Mouse (Mus musculus): Measurements from ENCODE around the gene 1600014C23Rik.

Gene 1600014C23Rik

GRCm38 (mm10) chr17:45733735-45734301 lies at the start of gene 1600014C23Rik:
TSS of gene 1600014C23Rik (minus strand) at chr17:45733844.
- no peak for DNase-seq (ENCODE audit: extremely low read depth, low read depth)

GRCm38 (mm10) chr17:45778446-45778845 lies 44.8 kb upstream of the 1600014C23Rik start:
- DNase-seq (ENCODE audit: extremely low read depth, low read depth), result no peak

GRCm38 (mm10) chr17:45777431-45777830 lies 43.8 kb upstream of the 1600014C23Rik start:
- DNase-seq (ENCODE audit: extremely low read depth, low read depth), result no peak

DNA sequence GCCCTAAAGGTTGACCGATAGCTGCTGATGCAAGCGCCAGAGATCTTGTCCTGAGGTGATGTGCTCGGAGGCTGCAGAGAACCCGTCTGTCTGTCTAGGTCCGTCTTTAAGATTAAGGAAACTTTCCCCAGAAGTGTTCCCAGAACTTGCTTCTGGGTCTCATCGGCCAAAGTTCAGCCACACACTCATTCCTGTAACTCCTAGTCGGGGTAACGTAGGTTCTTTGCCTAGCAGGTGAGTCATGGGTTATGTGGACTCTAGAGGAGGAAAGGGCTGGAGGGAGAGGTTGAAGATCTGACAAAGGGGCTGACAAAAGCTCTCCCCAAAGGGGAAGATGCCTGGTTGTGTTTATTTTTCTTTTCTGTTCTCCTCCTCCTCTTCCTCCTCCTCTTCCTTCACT lies 42.5 kb upstream of the 1600014C23Rik start:
- DNase-seq (ENCODE audit: extremely low read depth, low read depth), result no peak

DNA sequence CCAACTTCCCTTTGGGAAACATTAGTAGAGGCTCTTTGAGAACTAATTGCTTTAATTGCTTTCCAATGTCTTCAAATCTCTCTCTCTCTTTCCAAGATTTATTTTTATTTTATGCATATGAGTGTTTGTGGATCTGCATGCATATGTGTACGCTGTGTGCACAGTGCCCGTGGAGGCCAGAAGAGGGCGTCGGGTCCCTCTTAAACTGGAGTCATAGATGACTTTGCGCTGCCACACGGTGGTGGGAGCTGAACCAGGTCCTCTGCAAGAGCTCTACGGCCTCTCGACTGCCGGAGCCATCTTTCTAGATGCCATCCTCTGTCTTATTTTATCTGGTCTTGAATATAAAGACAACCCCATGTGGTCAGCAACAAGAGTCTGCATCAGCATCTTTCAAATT lies 41.8 kb upstream of the 1600014C23Rik start:
- DNase-seq (ENCODE audit: extremely low read depth, low read depth), result no peak

DNA sequence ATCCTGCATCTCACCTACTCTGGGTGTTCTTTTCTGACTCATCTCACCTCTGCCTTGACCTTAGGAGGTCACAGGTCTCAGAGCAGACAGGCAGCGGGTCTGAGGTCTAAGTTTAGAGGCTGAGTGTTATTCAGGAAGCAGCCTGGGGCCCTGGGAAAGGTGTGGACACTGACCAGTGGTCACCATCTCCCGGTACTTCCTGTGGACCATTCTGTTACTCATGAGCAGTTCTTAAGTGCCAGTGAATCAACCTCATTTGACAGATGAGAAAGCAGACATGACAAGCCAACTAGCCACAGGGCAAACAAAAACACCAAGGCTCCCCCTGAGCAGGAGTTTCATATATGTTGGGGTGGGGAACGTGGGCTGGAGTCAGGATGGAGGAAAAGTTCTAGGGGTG lies 38.9 kb upstream of the 1600014C23Rik start:
- no peak for DNase-seq (ENCODE audit: extremely low read depth, low read depth)

GRCm38 (mm10) chr17:45772096-45772495 lies 38.5 kb upstream of the 1600014C23Rik start:
- no peak for DNase-seq (ENCODE audit: extremely low read depth, low read depth)

DNA sequence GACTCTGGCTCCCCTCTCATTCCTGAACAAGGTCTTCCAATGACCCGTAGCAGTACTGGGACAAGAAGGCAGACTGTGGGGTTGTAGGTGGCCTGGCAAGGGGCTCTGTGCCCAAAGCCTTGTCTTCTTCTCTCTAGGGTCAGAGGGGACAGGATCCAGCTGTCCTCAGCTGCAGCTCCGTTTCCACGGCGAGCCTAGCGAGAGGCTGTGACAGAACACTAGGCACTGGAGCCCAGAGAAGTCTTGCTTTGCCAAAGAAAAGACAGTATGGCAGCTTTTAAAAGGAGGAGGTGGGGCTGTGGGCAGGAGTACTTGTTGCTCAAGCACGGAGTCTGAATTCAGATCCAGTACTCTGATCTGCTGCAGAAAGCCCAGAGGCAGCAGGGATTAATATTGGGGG lies 36.8 kb upstream of the 1600014C23Rik start:
- no peak for DNase-seq (ENCODE audit: extremely low read depth, low read depth)

DNA sequence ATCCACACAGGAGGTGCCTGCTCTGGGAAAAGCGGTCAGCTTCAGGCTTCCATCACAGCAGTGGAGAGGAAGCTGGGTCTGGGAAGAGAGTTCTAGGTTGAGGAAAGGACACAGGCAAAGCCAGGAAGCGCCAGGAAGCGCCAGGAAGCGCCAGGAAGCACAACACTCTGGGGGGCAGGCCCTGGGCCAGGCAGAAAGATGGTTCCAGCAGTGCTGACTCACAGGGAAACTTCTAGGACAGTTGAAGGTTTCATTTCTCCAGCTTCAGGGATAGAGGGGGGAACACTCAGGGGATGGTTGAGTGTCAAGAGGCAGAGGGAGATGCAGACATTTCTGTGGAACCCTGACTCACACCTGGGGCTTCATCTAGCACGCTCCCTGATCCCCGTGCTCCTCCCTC lies 36.2 kb upstream of the 1600014C23Rik start:
- no peak for DNase-seq (ENCODE audit: extremely low read depth, low read depth)

- DNase-seq (ENCODE audit: extremely low read depth, low read depth), result no peak
Observed at GRCm38 (mm10) chr17:45767536-45768146, 34.0 kb upstream of the 1600014C23Rik start.

DNA sequence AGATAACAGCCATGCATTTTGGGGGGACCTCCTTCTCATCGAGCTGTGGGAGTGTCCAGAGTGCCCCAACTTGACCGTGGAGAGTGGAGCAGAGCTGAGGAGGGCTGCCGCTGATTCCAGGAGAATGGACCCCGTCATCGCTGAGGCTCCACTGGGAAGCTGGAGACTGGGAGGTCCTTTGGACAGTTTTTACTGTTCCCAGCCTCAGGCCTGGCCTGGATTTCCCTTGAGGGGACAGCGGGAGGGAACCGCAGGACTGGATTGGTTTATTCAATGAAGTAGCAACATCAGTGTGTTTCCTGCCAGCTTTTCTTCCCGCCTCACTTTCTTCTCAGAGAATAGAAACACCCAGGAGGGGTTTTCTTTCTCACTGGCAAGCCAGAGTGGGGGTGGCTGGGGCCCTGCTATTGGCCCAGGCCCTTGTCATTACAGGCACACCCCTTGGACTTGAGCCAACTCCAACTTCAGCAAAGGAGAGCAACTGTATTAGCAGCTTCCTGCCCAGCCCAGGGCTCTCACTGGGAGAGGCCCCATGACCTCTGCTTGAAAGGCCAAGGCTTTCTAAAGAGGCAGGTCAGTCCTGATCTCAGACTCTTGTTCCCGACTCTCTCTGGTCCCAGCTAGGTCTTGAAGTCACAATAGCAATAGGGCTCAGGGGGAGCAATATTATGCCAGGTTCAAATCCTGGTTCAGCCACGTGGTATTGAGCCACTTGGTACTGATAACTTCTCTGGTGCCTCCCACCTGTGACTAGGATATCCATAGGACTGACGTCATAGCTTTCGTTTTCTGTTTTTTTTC lies 33.3 kb upstream of the 1600014C23Rik start:
- peak; percentile 92 for DNase-seq (ENCODE audit: extremely low read depth, low read depth)

GRCm38 (mm10) chr17:45765914-45766313 lies 32.3 kb upstream of the 1600014C23Rik start:
- no peak for DNase-seq (ENCODE audit: extremely low read depth, low read depth)

DNA sequence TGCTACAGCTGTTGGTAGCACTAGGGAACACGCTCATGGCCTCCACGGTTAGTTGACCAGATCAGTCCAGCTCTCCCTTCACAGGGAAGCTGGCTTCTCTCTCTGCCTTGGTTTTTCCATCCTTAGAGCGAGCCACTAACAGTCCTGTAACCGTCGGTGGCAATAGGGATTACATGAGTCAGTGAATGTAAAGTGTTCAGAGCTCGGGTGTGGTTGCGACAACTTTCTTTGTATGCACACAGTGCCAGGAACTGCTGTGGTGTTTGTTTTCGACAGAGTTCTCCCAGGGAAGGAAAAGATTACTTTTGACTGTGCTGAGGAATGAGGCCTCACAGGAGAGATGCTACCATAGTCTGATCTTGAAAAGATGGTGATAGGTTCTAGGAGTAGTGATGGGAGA lies 29.5 kb upstream of the 1600014C23Rik start:
- DNase-seq (ENCODE audit: extremely low read depth, low read depth), result no peak

DNA sequence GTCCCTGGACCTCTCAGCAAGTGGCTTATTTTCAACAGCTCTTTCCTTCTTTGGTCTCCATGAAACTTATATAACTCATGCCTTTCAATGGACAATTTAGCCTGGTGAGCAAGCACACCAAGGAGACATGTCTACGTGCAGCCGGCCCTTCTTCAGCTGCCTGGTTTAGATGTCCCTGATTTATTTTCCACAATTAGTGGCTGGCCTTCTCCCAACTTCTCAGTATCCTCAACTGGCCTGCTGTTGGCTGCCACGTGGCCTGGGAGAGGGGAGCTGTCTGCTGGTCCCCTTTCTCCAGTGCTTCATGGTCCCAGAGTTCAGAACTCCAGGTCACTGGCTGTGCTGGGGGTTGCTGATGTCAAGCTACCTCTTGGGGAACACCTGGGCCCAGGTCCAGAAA lies 28.3 kb upstream of the 1600014C23Rik start:
- DNase-seq (ENCODE audit: extremely low read depth, low read depth), result no peak

DNA sequence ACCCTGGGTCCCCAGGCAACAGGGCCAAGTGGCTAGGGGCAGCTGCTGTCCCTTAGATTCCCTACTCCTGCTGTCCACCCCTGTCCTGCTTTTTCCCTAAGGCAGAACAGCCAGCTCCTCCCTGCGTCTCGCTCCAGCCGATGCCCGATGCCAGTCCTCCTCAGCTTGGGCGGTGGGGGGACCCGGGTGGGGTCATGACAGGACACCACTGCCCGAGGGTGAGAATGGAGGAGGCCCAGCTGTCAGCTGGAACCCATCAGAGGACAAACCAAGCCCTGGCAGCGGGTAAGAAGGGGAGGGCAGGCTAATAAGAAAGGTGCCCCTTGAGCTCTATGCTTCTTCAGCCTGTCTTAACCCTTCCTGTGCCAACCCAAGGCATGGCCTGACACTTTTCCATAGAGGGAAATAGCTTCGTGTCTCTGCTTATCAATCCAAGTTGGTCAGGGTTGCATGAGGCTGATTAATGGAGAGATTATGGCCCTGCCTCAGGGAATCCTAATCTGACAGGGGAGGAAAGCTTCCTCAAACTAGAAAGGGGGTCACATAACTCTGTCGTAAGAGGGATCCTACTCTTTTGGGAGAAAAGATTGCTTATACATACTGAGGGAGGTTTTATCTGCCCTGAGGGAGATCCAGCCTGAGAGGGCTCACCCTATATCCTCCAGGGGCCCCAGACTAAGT lies 27.5 kb upstream of the 1600014C23Rik start:
- DNase-seq (ENCODE audit: extremely low read depth, low read depth), result no peak

DNA sequence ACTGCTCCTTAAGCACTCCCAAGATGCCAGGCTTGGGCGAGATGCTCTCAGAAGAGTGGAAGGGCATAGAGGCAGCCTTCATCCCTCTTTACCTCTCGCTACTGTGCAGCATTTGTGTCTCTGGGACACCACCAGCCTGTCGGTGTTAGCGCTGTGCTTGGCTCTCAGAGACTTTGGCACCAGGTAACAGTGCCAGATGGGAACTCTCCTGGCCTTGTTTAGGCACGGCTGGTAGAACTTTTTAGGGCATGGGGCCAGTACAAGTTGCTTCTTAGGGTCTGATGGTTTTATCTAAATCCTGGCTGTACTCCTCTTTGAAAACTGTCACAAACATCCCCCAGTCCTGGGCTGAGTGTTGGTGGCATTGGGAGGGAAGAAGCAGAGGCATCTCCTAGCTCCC lies 26.1 kb upstream of the 1600014C23Rik start:
- DNase-seq (ENCODE audit: extremely low read depth, low read depth), result no peak

DNA sequence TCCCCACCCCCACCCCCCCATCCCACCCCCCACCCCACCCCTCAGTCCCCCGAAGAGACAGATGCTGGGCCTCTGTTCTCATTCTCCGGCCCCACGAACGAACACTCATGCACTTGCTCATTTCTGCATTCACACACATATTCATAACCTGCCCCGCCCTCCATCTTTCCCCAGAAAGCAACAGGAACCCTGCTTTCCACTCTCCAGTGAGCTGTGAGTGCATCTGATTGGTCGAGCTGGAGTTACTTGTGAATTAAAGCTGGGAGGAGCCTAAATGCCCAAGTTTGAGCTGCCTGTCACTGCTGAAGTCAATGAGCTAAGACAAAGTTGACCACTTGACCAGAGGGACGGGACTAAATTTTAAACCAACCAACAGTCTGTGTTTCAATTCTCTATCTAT lies 25.2 kb upstream of the 1600014C23Rik start:
- DNase-seq (ENCODE audit: extremely low read depth, low read depth), result no peak

- no peak for DNase-seq (ENCODE audit: extremely low read depth, low read depth)
Observed at GRCm38 (mm10) chr17:45757932-45758331, 24.3 kb upstream of the 1600014C23Rik start.

- DNase-seq (ENCODE audit: extremely low read depth, low read depth), result no peak
Observed at GRCm38 (mm10) chr17:45756831-45757230, 23.2 kb upstream of the 1600014C23Rik start.

GRCm38 (mm10) chr17:45756391-45756790 lies 22.7 kb upstream of the 1600014C23Rik start:
- no peak for DNase-seq (ENCODE audit: extremely low read depth, low read depth)

DNA sequence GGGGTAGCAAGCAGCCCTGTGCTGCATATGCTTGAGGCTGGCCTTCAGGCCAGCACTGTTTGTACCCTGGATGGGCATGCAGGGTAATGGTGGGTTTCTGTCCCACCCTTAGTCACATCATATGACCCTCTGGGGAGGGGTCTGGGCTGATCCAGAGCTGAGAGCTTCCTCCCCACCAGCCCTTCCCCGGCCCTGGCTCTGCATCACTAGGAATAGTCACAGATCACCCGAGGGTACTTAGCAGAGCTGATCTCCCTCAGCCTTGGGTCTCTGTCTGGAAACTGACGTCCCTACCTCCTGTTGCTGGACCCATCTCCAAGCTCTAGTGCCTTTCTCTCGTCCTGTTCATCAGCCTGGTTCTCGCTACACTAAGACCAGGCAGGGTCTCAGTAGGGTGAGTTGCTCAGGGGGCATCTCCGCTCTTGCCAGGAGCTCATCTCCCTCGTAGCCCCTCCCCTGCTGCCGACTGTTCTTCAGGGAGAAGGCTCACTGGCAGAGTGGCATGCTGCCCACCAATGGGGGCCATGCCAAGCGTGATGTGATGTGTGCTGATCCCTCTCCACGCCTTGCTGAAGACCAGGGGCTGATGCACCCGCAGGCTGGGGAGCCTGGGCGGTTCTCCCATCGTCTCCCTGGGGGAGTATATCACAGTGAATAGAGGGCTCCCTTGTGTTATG lies 20.7 kb upstream of the 1600014C23Rik start:
- DNase-seq (ENCODE audit: extremely low read depth, low read depth), result no peak

DNA sequence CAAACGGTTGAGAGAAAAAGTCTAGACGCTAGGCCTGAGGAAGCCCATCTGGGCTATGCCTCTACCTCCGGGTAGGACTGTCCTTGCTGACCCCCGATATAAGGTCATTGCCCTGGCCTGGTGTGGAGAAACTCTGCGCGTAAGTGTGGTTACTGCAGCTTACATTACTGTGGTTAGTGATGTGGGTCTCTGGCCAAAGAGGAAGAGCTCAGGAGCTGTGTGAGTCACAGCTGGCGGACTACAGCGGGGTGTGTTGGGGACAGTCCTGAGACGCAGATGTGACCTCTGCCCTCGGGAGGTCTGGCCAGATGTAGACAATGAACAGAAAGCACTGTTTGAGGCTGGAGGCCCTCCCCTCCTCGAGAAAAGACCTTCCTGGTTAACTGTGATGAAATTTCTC lies 19.0 kb upstream of the 1600014C23Rik start:
- DNase-seq (ENCODE audit: extremely low read depth, low read depth), result no peak

All from MEL-GATA-1-ER (cell line).